Mouse (Mus musculus) hindbrain, postnatal 0 days (tissue): ENCODE results near the gene Zfp820. TPM values are rescaled to one million over a fixed set of nuclear protein-coding genes. Genes with fewer than 3 reads are reported as not detected.
"Not testable (repeated sequence)": the region's sequence is repeated elsewhere in the genome, so short reads cannot be mapped to it uniquely, and the experiment has no call there.

ENCODE experiments used
- ATAC-seq: fragments of 200-750 bp; cut with Nextera tagmentation; 2 replicates; pipeline ENCODE4 v1.8.0; 2017; ENCODE audit warnings: mild to moderate bottlenecking, moderate TSS enrichment, moderate library complexity
- DNase-seq: peaks from one replicate; pipeline ENCODE4 v3.0.0-alpha.2; 2015; ENCODE audit warnings: low spot score
- H3K27ac ChIP-seq: fragments of 300-500 bp; sonication (generic); 2 replicates; pipeline ENCODE4 v1.5.1; 2014; ENCODE audit warnings: mild to moderate bottlenecking
- H3K27me3 ChIP-seq: fragments of 300-500 bp; sonication (generic); 2 replicates; pipeline ENCODE4 v1.6.1; 2014; ENCODE audit warnings: low read length, mixed read lengths; ENCODE audit not compliant: insufficient read depth
- H3K36me3 ChIP-seq: fragments of 300-500 bp; sonication (generic); 2 replicates; pipeline ENCODE4 v1.6.1; 2014; ENCODE audit warnings: low read length, mixed read lengths; ENCODE audit not compliant: insufficient read depth
- H3K4me1 ChIP-seq: fragments of 300-500 bp; sonication (generic); 2 replicates; pipeline ENCODE4 v1.6.1; 2014; ENCODE audit warnings: antibody characterized with exemption, low read length, mixed read lengths; ENCODE audit not compliant: insufficient read depth
- H3K4me2 ChIP-seq: fragments of 300-500 bp; sonication (generic); 2 replicates; pipeline ENCODE4 v1.6.1; 2014; ENCODE audit warnings: low read depth, mild to moderate bottlenecking, low read length, moderate library complexity, mixed read lengths
- H3K4me3 ChIP-seq: fragments of 300-500 bp; sonication (generic); 2 replicates; pipeline ENCODE4 v1.5.1; 2014; ENCODE audit warnings: low read length
- H3K9ac ChIP-seq: fragments of 300-500 bp; sonication (generic); replicated peaks from 2 replicates; pipeline ENCODE4 v1.6.1; 2014; ENCODE audit warnings: mild to moderate bottlenecking, low read length, moderate library complexity, mixed read lengths
- H3K9me3 ChIP-seq: fragments of 300-500 bp; sonication (generic); 2 replicates; pipeline ENCODE4 v1.6.1; 2016; ENCODE audit warnings: low read length, mixed read lengths
- CTCF ChIP-seq: IDR thresholded peaks from 2 replicates; pipeline ENCODE4 v1.5.1; 2016; ENCODE audit warnings: antibody characterized with exemption, control low read depth, low read depth
- WGBS: fragments of 180-500 bp; shearing (Covaris S2); extraction: QIAGEN DNeasy Blood & Tissue Kit; methylation state at CpG from one replicate; pipeline ENCODE4 v1.1.7; 2014; 5-methylcytosine and 5-hydroxymethylcytosine counted together
- polyA plus RNA-seq: library from polyadenylated mRNA; unstranded; fragments of >200 nt; fragmentation: Nextera tagmentation; extraction: Ambion mirVana; gene quantifications from 2 replicates; pipeline ENCODE4 v1.2.1, GENCODE M21; 2015
- total RNA-seq: library from RNA; depleted of rRNA; stranded (reverse); fragments of >200 nt; gene quantifications from 2 replicates; pipeline ENCODE4 v1.2.3, GENCODE M21; 2014; rRNA removed

Gene Zfp820
- total RNA-seq: 0.63 and 1.2 TPM in 2 replicates
- polyA plus RNA-seq: 2.0 and 2.2 TPM in 2 replicates

DNA sequence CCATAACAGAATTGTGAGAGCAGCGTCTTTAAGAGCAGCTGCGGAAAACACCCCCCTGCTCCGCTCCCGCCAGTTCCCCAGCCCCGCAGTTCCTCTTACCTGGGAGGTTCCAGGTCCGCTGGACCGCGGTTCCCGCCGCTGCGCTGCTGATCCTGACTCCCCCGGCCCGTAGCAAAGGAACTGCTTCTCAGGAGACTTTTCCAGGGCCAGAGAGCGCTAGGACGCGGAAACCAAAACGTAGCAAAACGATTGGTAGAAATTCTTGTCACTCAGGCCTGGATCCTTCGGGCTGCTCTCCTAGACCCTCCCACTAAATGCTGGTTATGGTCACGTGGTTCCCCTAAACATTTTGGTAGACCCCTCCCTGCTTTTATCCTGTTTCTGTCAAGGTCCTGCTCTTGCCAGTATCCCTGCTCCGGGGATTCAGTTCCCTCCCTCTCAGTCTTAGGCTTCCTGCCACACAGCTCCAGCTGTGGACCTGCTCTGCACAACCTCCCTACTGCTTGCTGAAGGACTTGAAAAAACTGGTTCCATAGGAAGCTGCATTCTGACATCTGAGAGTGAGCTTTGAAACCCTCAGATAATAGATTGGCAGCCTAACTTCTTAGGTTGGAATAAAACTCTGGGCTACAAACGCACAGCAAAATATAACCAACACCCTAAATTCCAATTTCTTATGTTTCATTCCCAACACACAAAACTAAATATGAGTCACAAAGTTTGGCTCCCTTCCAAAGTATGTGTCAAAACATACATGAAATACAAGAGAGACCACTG is at the start of gene Zfp820:
Zfp820 (minus strand) TSS at position 228 of the 777 bp plus-strand sequence.
- WGBS: 4% methylated on average over 22 of the region's 22 CpGs

GRCm38 (mm10) chr17:21871256-21871655 is 25.7 kb upstream of the Zfp820 start:
- H3K27me3 ChIP-seq: no peaks in the 10 kb centered on the region
- no peaks in the 10 kb centered on the region for H3K4me1 ChIP-seq
- 88% methylated on average over 1 of the region's 1 CpGs for WGBS
- no peak for ATAC-seq
- no peaks in the 10 kb centered on the region for H3K9me3 ChIP-seq
- H3K4me3 ChIP-seq: no peak overlapping the region
- no peak overlapping the region for H3K4me2 ChIP-seq
- H3K27ac ChIP-seq: no peak overlapping the region
- no peak overlapping the region for H3K9ac ChIP-seq
- DNase-seq: no peak
- TF ChIP-seq CTCF: no peak
- H3K36me3 ChIP-seq: no peaks in the 10 kb centered on the region

More for the DNA sequence above, at the start of gene Zfp820:
- Histone ChIP-seq H3K27me3 (no peaks in the 10 kb centered on the region), H3K4me3 (peak within 1 kb of the TSS; percentile 71), H3K4me1 (no peaks in the 10 kb centered on the region), H3K27ac (no peak within 1 kb of the TSS), H3K4me2 (peak within 1 kb of the TSS; percentile 76), H3K9me3 (no peaks in the 10 kb centered on the region), H3K9ac (peak within 1 kb of the TSS; percentile 59), H3K36me3 (no peaks in the 10 kb centered on the region)
- no peak for TF ChIP-seq CTCF
- DNase-seq: peak; percentile 88
- peak; percentile 98 for ATAC-seq

DNA sequence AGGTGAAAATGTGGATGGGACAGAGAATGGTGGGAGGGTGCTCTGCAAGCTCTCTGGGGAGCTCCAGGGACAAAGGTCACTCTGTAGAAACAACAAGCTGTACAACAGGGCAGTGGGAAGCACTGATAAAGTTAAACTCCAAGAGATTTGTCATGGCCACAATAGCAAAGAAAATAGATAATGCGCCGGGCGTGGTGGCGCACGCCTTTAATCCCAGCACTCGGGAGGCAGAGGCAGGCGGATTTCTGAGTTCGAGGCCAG is 680 bp upstream of the Zfp820 start:
- H3K9me3 ChIP-seq, H3K27me3 ChIP-seq, H3K27ac ChIP-seq, H3K36me3 ChIP-seq, H3K4me2 ChIP-seq, H3K9ac ChIP-seq, H3K4me3 ChIP-seq, H3K4me1 ChIP-seq, DNase-seq: not testable (repeated sequence)
- 90% methylated on average over 6 of the region's 8 CpGs for WGBS
- ATAC-seq: 0 out of 2 replicates have a peak, but pooled peaks have one; percentile 24

GRCm38 (mm10) chr17:21838510-21838909 is 7.1 kb downstream of the Zfp820 start:
- ATAC-seq (no peak), DNase-seq (no peak)
- no peak overlapping the region for H3K4me2 ChIP-seq
- H3K27me3 ChIP-seq: no peaks in the 10 kb centered on the region
- 0 out of 2 replicates have a peak, but pooled peaks have one; percentile 8 for TF ChIP-seq CTCF
- H3K27ac ChIP-seq: no peak overlapping the region
- H3K36me3 ChIP-seq: no peaks in the 10 kb centered on the region
- WGBS: 67% methylated on average over 2 of the region's 2 CpGs
- no peaks in the 10 kb centered on the region for H3K4me1 ChIP-seq
- H3K9me3 ChIP-seq: no peaks in the 10 kb centered on the region
- H3K4me3 ChIP-seq: no peak overlapping the region
- H3K9ac ChIP-seq: no peak overlapping the region

DNA sequence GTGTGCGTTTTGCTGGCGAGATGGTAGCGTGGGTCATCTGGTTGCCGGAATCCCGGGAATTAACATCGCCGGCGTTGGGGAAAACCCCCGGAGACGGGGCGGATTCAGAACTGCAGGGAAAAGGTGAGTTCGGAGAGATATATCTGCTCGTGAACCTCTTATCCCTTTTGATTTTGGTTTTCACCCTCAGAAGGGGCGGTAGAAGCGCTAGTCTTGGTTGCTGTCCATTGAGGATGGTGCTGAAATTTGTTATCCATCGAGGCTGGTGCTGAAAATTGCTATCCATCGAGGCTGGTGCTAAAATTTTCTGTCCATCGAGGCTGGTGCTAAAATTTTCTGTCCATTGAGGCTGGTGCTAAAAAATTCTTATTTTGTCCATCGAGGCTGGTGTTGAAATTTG is 44.2 kb downstream of the Zfp820 start:
- H3K9ac ChIP-seq, H3K4me1 ChIP-seq, H3K27me3 ChIP-seq, H3K36me3 ChIP-seq, H3K9me3 ChIP-seq, H3K4me3 ChIP-seq, H3K27ac ChIP-seq, H3K4me2 ChIP-seq, ATAC-seq, DNase-seq: not testable (repeated sequence)
- WGBS: 45% methylated on average over 19 of the region's 19 CpGs

DNA sequence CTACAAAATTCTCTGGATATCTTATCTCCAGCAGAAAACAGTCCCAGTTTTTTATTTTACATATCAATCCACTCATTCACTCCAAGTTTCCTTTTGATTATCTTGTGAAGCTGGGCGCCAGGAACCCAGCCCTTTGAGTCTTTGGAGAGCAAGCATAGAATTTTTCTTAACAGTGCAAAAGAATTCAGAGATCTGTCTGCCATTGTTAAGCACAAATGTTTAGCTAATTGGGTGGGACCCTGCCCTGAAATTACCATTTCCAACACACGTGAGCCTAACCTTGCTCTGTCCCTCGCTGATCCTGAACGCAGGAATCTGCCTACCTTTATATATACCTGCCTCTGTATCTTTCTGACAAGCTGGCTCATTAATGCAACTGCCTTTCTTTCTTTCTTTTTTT is 53.3 kb downstream of the Zfp820 start:
- Histone ChIP-seq H3K36me3 (no peaks in the 10 kb centered on the region), H3K4me3 (no peak overlapping the region), H3K27ac (no peak overlapping the region), H3K27me3 (no peaks in the 10 kb centered on the region), H3K4me1 (no peaks in the 10 kb centered on the region), H3K9ac (no peak overlapping the region), H3K4me2 (no peak overlapping the region), H3K9me3 (no peaks in the 10 kb centered on the region)
- no peak for TF ChIP-seq CTCF
- 87% methylated on average over 4 of the region's 4 CpGs for WGBS
- ATAC-seq (no peak), DNase-seq (no peak)

DNA sequence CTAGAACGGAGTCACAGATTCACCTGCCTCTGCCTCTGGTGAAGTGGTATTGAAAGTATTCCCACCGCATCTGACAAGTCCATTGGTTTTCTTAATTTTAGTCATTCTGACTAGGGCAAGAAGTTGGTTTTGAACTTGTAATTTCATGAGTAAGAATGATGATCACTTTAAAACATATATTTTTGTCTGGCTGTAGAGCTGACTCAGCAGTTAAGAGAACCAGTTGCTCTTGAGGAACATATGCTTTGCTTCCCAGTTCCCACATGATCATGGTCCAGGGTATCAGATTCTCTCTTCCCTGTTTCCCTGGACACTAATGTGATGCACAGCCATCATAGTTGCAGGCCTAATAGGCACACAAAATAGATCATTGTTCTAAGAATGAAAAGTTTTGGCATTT is 75.2 kb downstream of the Zfp820 start:
- TF ChIP-seq CTCF: no peak
- no peak overlapping the region for H3K9ac ChIP-seq
- H3K4me2 ChIP-seq: no peak overlapping the region
- WGBS: 81% methylated on average over 2 of the region's 2 CpGs
- H3K4me3 ChIP-seq: no peak overlapping the region
- DNase-seq: no peak
- H3K27me3 ChIP-seq: no peaks in the 10 kb centered on the region
- H3K36me3 ChIP-seq: no peaks in the 10 kb centered on the region
- no peaks in the 10 kb centered on the region for H3K9me3 ChIP-seq
- no peak overlapping the region for H3K27ac ChIP-seq
- ATAC-seq: no peak
- H3K4me1 ChIP-seq: no peaks in the 10 kb centered on the region

Other genes starting within 250 kb of the Zfp820 start
- 3.3 and 4.2 TPM in 2 replicates for gene Zfp983, start 195.1 kb downstream of the Zfp820 start, total RNA-seq
- 4.7 and 5.0 TPM in 2 replicates for gene Zfp983, start 195.1 kb downstream of the Zfp820 start, polyA plus RNA-seq
- not detected in 2 replicates for gene Gm10226, start 153.9 kb downstream of the Zfp820 start, total RNA-seq
- gene Gm10226, start 153.9 kb downstream of the Zfp820 start, polyA plus RNA-seq: 5.5 and 6.9 TPM in 2 replicates
- gene Zfp760, start 138.0 kb downstream of the Zfp820 start, total RNA-seq: 3.7 and 4.6 TPM in 2 replicates
- gene Zfp760, start 138.0 kb downstream of the Zfp820 start, polyA plus RNA-seq: 4.7 and 5.6 TPM in 2 replicates
- gene Zfp229, start 115.0 kb downstream of the Zfp820 start, total RNA-seq: 6.5 and 9.0 TPM in 2 replicates
- gene Zfp229, start 115.0 kb downstream of the Zfp820 start, polyA plus RNA-seq: 6.8 and 12.6 TPM in 2 replicates
- gene Zfp995, start 64.2 kb upstream of the Zfp820 start, total RNA-seq: 1.0 and 2.6 TPM in 2 replicates
- 6.9 and 7.8 TPM in 2 replicates for gene Zfp995, start 64.2 kb upstream of the Zfp820 start, polyA plus RNA-seq
- gene Zfp942, start 116.7 kb upstream of the Zfp820 start, total RNA-seq: 8.3 and 11.3 TPM in 2 replicates
- 11.8 and 13.2 TPM in 2 replicates for gene Zfp942, start 116.7 kb upstream of the Zfp820 start, polyA plus RNA-seq
- gene Zfp943, start 116.8 kb upstream of the Zfp820 start, total RNA-seq: 7.7 and 12.3 TPM in 2 replicates
- gene Zfp943, start 116.8 kb upstream of the Zfp820 start, polyA plus RNA-seq: 12.2 and 13.8 TPM in 2 replicates